Mouse (Mus musculus) cerebellum, postnatal 36 days (tissue): ENCODE results near the gene Gm28044.
"Not testable (repeated sequence)": the region's sequence is repeated elsewhere in the genome, so short reads cannot be mapped to it uniquely, and the experiment has no call there.

Experiments used
- DNase-seq, 2 experiments: peaks; one replicate each; pipeline ENCODE4 v3.0.0; 2021 to 2022; ENCODE audit warnings: mixed read lengths in 2 of 2

Gm28044 gene

DNA sequence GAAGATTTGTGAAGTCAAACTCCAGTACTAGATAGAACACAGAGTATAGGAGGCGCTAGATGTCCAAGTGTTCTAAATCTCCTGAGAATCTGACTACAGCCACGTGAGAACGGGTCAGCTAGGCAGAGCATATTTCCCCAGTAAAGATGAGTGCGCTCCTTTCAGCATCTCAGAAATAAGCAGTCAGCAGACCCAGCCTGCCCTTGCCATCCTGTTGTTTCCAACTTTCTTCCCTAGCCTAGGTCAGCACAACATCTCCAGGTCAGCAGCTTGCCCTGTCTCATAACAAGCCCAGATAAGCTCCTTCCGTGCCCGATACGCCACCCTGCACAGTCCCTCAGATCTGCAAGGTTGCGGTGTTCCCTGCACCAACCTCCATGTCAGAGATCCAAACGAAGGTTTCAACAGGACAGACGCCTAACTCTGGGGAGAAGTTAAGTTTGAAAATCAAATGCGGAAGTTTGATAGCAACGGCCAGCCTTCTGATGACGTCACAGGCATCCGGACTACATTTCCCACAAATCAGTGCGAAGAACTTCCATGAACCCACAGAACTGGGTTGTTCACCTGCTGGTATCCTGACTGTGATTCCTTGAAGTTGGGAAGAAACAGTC, at the start of gene Gm28044, which contains the start of gene Zfp953:
Gene Gm28044 (minus strand): TSS at position 406 of the 614 bp plus-strand sequence.
Gene Zfp953 (minus strand): TSS at position 475 of the 614 bp plus-strand sequence.
- peak; percentile 84 to 93 for DNase-seq

GRCm38 (mm10) chr13:67399183-67399903, 39.0 kb upstream of the Gm28044 start, which contains the start of gene Zfp429:
Gene Zfp429, minus strand, starts transcription at chr13:67399819.
- DNase-seq: peak; percentile 54 to 70

DNA sequence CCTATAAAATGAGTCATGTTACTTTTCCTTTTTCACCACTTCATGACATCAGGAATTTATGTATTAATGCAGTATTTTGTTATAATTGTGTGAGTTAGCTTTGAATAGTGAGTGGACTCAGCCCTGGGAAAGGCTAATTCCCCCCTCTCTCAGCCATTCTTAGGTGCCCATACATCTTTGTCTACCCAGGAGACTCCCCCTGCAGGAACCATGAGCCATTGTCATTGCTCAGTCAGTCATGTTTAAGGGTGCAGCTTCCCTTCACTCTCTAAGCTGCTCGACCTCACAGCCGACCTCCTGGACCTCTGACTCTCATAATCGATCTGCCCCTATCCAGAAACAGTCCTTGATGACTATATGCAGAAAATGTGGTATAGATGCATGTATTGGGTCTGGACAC, 15.9 kb upstream of the Gm28044 start:
- not testable (repeated sequence) for DNase-seq

DNA sequence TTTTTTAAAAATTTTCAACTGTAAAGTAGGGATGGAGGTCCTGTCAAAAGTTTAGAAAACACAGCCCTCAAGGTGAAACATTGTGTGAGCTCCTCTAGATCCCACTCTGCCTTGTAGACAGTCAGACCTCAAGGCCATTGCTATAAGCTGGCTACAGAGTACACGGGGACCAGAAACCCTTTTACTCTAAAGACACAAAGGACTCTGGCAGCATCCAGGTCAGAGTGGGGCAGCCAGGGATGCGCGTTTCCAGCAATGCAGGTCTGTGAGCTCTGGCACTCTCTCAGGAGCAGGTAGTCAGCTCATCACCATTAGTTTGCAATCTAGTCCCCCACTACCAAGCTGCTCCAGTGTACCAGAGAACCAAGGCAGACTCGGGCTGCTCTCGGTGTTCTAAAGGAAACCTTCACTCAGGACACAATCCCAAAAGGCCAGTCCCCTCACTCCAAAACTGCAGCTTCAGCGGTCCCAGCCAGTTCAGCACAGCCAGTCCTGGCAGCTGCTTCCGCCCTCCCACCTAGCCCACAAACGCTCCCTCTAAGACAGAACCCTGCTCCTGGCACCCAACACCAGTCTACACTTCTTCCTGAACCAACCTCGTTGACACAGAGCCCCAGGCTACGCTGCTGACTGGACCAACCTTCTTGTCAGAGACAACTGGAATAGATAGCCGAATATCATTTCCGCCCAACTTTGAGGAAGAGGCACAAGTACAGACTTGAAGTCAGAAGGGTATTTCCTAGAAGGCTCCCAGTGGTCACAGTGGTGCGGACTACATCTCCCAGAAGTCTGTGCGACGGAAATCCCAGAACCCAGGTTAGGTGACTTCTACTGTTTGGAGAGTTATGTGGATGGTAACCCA, 14.9 kb upstream of the Gm28044 start, which contains the start of the genes Gm28041 and Zfp456:
Gene Gm28041 (minus strand): TSS at position 684 of the 862 bp plus-strand sequence.
Gene Zfp456 (minus strand): TSS at position 761 of the 862 bp plus-strand sequence.
- peak; percentile 36 to 43 for DNase-seq

GRCm38 (mm10) chr13:67351854-67352253, 8.5 kb downstream of the Gm28044 start:
- no peak for DNase-seq

GRCm38 (mm10) chr13:67343422-67343821, 16.9 kb downstream of the Gm28044 start:
- DNase-seq: no peak

DNA sequence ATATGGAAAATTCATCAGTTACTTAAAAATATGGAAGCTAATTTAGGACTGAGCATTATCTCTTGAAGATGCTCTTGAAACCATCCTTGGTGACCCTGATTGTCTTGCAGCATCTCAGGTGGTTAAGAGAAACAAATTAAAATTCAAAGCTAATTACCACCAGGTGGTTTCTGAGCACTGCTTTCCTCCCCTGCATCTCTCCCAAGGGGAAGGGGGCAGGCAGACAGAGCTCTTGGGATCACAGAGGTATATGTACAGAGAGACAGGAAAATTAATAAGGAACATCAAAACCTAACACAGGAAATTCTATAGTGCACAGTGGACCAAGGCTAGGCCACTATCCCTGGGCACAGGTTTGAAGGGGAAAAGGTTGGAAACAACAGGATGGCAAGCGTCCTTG, 27.5 kb downstream of the Gm28044 start:
- DNase-seq: no peak

- DNase-seq: peak; percentile 64 to 78
These were observed 28.2 kb downstream of the Gm28044 start, which contains the start of gene Zfp595 for GRCm38 (mm10) chr13:67332019-67332724. Gene Zfp595, minus strand, starts transcription at chr13:67332570.

- no peak for DNase-seq
These were observed 53.6 kb downstream of the Gm28044 start for GRCm38 (mm10) chr13:67306718-67307117.

- DNase-seq: peak; percentile 82 to 94
These were observed 54.3 kb downstream of the Gm28044 start, which contains the start of gene Zfp457 for GRCm38 (mm10) chr13:67305822-67306672. Gene Zfp457, minus strand, starts transcription at chr13:67306485.

GRCm38 (mm10) chr13:67278314-67278713, 82.0 kb downstream of the Gm28044 start, which contains the start of gene Zfp458:
Gene Zfp458, minus strand, starts transcription at chr13:67278466.
- no peak for DNase-seq

- peak in 1 of 2 experiments; percentile 3 for DNase-seq
These were observed 90.8 kb downstream of the Gm28044 start for GRCm38 (mm10) chr13:67269383-67270065.

- DNase-seq: peak; percentile 55 to 75
These were observed 91.6 kb downstream of the Gm28044 start for GRCm38 (mm10) chr13:67268568-67269369.
